Mouse (Mus musculus): Measurements from ENCODE around the gene Ppm1l. TPM values are rescaled to one million over a fixed set of nuclear protein-coding genes. Genes with fewer than 3 reads are reported as not detected.

Gene Ppm1l
- total RNA-seq, 1 experiment from 2014 or later, result 1.5 TPM

DNA sequence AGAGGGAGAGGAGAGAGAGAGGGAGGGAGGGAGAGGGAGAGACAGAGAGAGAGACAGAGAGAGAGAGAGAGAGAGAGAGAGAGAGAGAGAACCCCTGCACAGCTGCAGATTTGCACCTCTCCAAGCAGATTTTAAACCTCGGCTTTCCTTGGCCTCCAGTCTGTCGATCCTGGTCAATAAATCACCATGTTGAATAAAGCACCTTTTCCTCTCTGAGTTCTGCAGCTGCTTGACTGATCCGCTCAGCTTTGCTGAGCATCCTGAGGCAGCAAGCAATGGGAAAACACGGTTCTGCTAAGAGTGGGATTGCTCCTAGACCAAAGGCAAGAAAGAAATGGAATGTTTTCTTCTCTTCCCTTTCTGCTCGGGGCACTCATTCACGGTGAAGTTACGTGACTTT is 195.7 kb downstream of the Ppm1l start:
- ATAC-seq (replicated peaks; ENCODE audit: insufficient number of reproducible peaks, low FRiP score, low TSS enrichment, poor library complexity, severe bottlenecking), result no peak

GRCm38 (mm10) chr3:69515730-69516350 is 199.2 kb downstream of the Ppm1l start:
- no peak for ATAC-seq (replicated peaks; ENCODE audit: insufficient number of reproducible peaks, low FRiP score, low TSS enrichment, poor library complexity, severe bottlenecking)

GRCm38 (mm10) chr3:69519188-69519587 is 202.5 kb downstream of the Ppm1l start:
- no peak for ATAC-seq (replicated peaks; ENCODE audit: insufficient number of reproducible peaks, low FRiP score, low TSS enrichment, poor library complexity, severe bottlenecking)

GRCm38 (mm10) chr3:69519789-69520558 is 203.3 kb downstream of the Ppm1l start:
- ATAC-seq (replicated peaks; ENCODE audit: insufficient number of reproducible peaks, low FRiP score, low TSS enrichment, poor library complexity, severe bottlenecking), result no peak

DNA sequence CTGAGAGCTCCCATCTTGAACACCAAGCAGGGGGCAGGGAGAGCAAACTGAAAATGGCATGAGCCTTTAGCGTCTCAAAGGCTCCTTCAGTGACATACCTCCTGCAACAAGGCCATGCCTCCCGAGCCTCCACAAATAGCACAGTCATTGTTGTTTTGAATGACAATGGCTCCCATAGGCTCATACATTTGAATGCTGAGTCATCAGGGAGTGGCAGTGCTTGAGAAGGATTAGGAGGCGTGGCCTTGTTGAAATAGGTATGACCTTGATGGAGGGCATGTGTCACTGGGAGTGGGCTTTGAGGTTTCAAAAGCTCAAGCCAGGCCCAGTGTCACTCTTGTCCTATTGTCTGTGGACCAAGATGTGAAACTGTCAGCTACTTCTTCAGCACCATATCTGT is 205.6 kb downstream of the Ppm1l start:
- no peak for ATAC-seq (replicated peaks; ENCODE audit: insufficient number of reproducible peaks, low FRiP score, low TSS enrichment, poor library complexity, severe bottlenecking)

GRCm38 (mm10) chr3:69524356-69525071 is 207.9 kb downstream of the Ppm1l start:
- ATAC-seq (replicated peaks; ENCODE audit: insufficient number of reproducible peaks, low FRiP score, low TSS enrichment, poor library complexity, severe bottlenecking), result no peak

GRCm38 (mm10) chr3:69525072-69525529 is 208.4 kb downstream of the Ppm1l start:
- ATAC-seq (replicated peaks; ENCODE audit: insufficient number of reproducible peaks, low FRiP score, low TSS enrichment, poor library complexity, severe bottlenecking), result no peak

GRCm38 (mm10) chr3:69527384-69527783 is 210.7 kb downstream of the Ppm1l start:
- ATAC-seq (replicated peaks; ENCODE audit: insufficient number of reproducible peaks, low FRiP score, low TSS enrichment, poor library complexity, severe bottlenecking), result no peak

GRCm38 (mm10) chr3:69529576-69529975 is 212.9 kb downstream of the Ppm1l start:
- no peak for ATAC-seq (replicated peaks; ENCODE audit: insufficient number of reproducible peaks, low FRiP score, low TSS enrichment, poor library complexity, severe bottlenecking)

DNA sequence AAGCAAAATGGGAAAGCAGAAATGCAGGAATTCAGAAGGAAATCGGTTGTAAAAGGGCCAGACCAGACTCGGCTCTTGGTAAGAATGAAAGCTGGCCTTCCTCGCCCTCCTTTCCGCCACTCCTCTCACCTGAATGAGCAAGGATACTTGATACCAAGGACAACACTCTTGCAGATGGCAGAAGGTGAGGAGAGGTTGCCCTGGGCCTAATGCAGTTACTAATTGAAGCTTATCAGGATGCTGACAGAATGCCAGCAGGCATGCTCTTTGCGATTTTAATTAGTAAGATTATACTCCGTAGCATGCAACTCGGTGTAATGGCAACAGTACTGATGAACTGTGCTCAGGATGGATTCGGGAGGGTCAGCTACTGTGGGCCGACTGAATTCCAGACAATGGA is 214.8 kb downstream of the Ppm1l start:
- no peak for ATAC-seq (replicated peaks; ENCODE audit: insufficient number of reproducible peaks, low FRiP score, low TSS enrichment, poor library complexity, severe bottlenecking)

GRCm38 (mm10) chr3:69532687-69533086 is 216.0 kb downstream of the Ppm1l start:
- no peak for ATAC-seq (replicated peaks; ENCODE audit: insufficient number of reproducible peaks, low FRiP score, low TSS enrichment, poor library complexity, severe bottlenecking)

- ATAC-seq (replicated peaks; ENCODE audit: insufficient number of reproducible peaks, low FRiP score, low TSS enrichment, poor library complexity, severe bottlenecking), result no peak
These were observed 218.8 kb downstream of the Ppm1l start for GRCm38 (mm10) chr3:69535486-69535885.

- no peak for ATAC-seq (replicated peaks; ENCODE audit: insufficient number of reproducible peaks, low FRiP score, low TSS enrichment, poor library complexity, severe bottlenecking)
These were observed 219.4 kb downstream of the Ppm1l start for GRCm38 (mm10) chr3:69535941-69536647.

DNA sequence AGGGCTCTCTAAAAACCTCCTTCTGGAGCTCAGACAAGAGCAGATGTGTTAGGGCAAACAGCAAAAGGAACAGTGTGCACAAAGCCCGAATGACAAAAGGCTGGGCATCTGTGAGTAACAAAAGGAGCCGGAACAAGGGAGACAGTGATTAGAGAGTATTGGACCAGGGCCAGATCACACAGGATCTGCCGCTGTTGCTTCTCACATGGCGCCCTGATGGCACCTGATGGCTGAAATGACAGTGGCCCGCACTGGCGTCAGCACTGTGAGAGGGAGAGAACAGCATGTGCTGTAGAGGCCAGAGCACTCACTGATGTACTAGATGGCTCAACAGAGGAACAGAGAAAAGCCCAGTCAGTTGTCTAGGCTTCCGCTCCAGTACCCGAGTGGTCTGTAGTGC is 226.3 kb downstream of the Ppm1l start:
- no peak for ATAC-seq (replicated peaks; ENCODE audit: insufficient number of reproducible peaks, low FRiP score, low TSS enrichment, poor library complexity, severe bottlenecking)

- no peak for ATAC-seq (replicated peaks; ENCODE audit: insufficient number of reproducible peaks, low FRiP score, low TSS enrichment, poor library complexity, severe bottlenecking)
These were observed 227.1 kb downstream of the Ppm1l start for GRCm38 (mm10) chr3:69543730-69544129.

GRCm38 (mm10) chr3:69545017-69545416 is 228.4 kb downstream of the Ppm1l start:
- ATAC-seq (replicated peaks; ENCODE audit: insufficient number of reproducible peaks, low FRiP score, low TSS enrichment, poor library complexity, severe bottlenecking), result no peak

GRCm38 (mm10) chr3:69548704-69549455 is 232.2 kb downstream of the Ppm1l start:
- no peak for ATAC-seq (replicated peaks; ENCODE audit: insufficient number of reproducible peaks, low FRiP score, low TSS enrichment, poor library complexity, severe bottlenecking)

GRCm38 (mm10) chr3:69549602-69550001 is 232.9 kb downstream of the Ppm1l start:
- no peak for ATAC-seq (replicated peaks; ENCODE audit: insufficient number of reproducible peaks, low FRiP score, low TSS enrichment, poor library complexity, severe bottlenecking)
